Mouse (Mus musculus): Measurements from ENCODE around the gene Mink1. TPM values are rescaled to one million over a fixed set of nuclear protein-coding genes. Genes with fewer than 3 reads are reported as not detected.
"Not testable (repeated sequence)": the region's sequence is repeated elsewhere in the genome, so short reads cannot be mapped to it uniquely, and the experiment has no call there.

The Mink1 gene
- polyA plus RNA-seq, 1 experiment from 2014 or later, result 17.7 TPM

DNA sequence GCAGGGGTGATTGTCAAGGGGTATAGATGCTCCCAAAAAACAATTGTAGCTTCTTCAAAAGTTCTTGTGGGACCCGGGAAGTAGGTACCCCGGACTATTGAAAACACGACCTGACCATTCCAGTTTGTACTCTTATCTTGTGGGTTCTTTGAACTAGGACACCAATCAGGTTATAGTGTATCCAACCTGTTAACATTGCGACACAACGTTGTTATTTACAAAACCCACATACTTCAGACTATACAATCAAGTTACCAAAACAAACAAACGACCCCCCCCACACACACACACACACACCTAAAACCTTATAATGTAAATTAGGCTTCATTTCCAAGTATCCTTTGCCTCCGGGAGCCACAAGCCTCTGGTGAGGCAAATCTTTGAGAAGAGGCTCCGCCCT, 37.9 kb upstream of the Mink1 start:
- H3K9ac ChIP-seq (ENCODE audit: low read length), result peak overlapping the region; percentile 35; the same call in 1 of the 2 replicates
- peaks cover 12% of the 10 kb centered on the region; the same call in 1 of the 2 replicates for H3K4me1 ChIP-seq (replicated peaks; ENCODE audit: control insufficient read depth, insufficient read depth, low read length)
- H3K4me3 ChIP-seq (ENCODE audit: low read depth, low read length), result peak overlapping the region; percentile 77
- ATAC-seq (replicated peaks; ENCODE audit: low FRiP score) (no peak; the same call in 1 of the 2 replicates), DNase-seq (ENCODE audit: low spot score) (no peak)
- no peaks in the 10 kb centered on the region for H3K9me3 ChIP-seq (ENCODE audit: control insufficient read depth, low read length)
- peaks cover 10% of the 10 kb centered on the region; the same call in 1 of the 2 replicates for H3K36me3 ChIP-seq (ENCODE audit: control insufficient read depth, insufficient read depth, low read length)
- 7% methylated on average over 8 of the region's 8 CpGs for WGBS
- peaks cover 2% of the 10 kb centered on the region for H3K27me3 ChIP-seq (ENCODE audit: control insufficient read depth, insufficient read depth, low read length)
- H3K27ac ChIP-seq (ENCODE audit: low read depth, low read length), result no peak overlapping the region
- peak overlapping the region; percentile 37 for H3K4me2 ChIP-seq (ENCODE audit: low read depth, low read length, severe bottlenecking)

DNA sequence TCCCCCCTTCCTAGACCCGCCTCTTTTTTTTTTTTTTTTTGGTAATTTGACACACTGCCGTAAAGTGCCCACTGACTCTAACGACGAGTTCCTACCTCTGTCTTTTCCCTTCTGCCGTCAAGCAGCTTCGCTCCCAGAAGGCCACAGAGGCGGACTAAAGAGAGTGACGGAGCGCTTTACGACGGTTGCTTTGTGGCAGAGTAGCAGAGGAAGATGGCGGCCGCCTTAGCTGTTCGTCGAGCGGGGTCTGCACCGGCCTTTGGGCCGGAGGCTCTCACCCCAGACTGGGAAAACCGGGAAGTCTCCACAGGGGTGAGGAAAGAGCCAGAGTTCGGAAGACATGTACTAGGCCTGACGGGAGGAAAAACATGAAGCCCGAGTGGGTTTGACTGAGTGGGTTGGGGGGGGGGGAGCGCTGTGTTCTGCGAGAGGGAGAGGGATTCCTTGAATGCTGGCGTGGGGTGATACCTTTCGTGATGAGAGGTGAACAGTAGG, 37.5 kb upstream of the Mink1 start, which contains the start of gene Psmb6:
TSS of gene Psmb6 (plus strand) at position 184 of the 495 bp plus-strand sequence.
- WGBS, result under 1% methylated on average over 25 of the region's 26 CpGs
- peak; percentile 92 for ATAC-seq (replicated peaks; ENCODE audit: low FRiP score)
- Histone ChIP-seq H3K4me3 (ENCODE audit: low read depth, low read length) (peak within 1 kb of the TSS; percentile 77), H3K27ac (ENCODE audit: low read depth, low read length) (no peak within 1 kb of the TSS; the same call in 1 of the 2 replicates), H3K27me3 (ENCODE audit: control insufficient read depth, insufficient read depth, low read length) (peaks cover 2% of the 10 kb centered on the region; the same call in 1 of the 2 replicates), H3K9ac (ENCODE audit: low read length) (peak within 1 kb of the TSS; percentile 74), H3K4me2 (ENCODE audit: low read depth, low read length, severe bottlenecking) (peak within 1 kb of the TSS; percentile 80), H3K36me3 (ENCODE audit: control insufficient read depth, insufficient read depth, low read length) (peaks cover 10% of the 10 kb centered on the region; the same call in 1 of the 2 replicates), H3K9me3 (ENCODE audit: control insufficient read depth, low read length) (no peaks in the 10 kb centered on the region), H3K4me1 (replicated peaks; ENCODE audit: control insufficient read depth, insufficient read depth, low read length) (peaks cover 9% of the 10 kb centered on the region; the same call in 1 of the 2 replicates)
- peak; percentile 92 for DNase-seq (ENCODE audit: low spot score)

DNA sequence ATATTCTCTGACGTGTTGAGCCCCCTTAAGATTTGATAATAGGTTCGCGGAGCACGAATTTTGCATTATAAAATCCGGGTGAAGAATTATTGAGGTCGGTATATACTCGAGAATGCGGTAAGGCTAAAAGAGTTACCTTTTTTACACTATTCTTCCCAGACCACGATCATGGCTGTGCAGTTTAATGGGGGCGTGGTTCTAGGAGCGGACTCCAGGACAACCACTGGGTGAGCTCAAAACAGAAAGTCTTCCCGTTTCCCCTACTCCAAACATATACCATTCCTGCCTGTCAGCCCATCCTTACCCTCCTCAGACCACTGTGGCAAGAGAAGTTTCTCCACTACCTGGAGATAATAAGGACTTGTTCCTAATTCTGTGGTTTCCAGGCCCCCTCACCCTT, 37.0 kb upstream of the Mink1 start:
- Histone ChIP-seq H3K4me3 (ENCODE audit: low read depth, low read length) (peak overlapping the region; percentile 77), H3K36me3 (ENCODE audit: control insufficient read depth, insufficient read depth, low read length) (peaks cover 10% of the 10 kb centered on the region; the same call in 1 of the 2 replicates)

DNA sequence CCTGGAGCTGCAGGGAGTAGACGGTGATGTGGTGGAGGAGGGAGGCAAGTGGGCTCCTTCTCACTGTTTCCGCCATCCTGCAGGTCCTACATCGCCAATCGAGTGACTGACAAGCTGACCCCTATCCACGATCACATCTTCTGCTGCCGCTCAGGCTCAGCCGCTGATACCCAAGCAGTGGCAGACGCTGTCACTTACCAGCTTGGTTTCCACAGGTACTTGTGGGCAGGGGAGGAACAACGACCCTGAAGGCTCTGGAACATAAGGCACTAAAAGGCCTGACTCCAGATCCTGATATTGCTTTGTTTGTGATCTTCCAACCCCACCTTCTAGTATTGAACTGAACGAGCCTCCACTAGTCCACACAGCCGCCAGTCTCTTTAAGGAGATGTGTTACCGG, 36.5 kb upstream of the Mink1 start:
- Histone ChIP-seq H3K4me2 (ENCODE audit: low read depth, low read length, severe bottlenecking) (peak overlapping the region; percentile 80), H3K4me3 (ENCODE audit: low read depth, low read length) (peak overlapping the region; percentile 77), H3K27ac (ENCODE audit: low read depth, low read length) (no peak overlapping the region), H3K27me3 (ENCODE audit: control insufficient read depth, insufficient read depth, low read length) (no peaks in the 10 kb centered on the region), H3K4me1 (replicated peaks; ENCODE audit: control insufficient read depth, insufficient read depth, low read length) (peaks cover 7% of the 10 kb centered on the region; the same call in 1 of the 2 replicates), H3K36me3 (ENCODE audit: control insufficient read depth, insufficient read depth, low read length) (peaks cover 10% of the 10 kb centered on the region; the same call in 1 of the 2 replicates), H3K9me3 (ENCODE audit: control insufficient read depth, low read length) (no peaks in the 10 kb centered on the region), H3K9ac (ENCODE audit: low read length) (peak overlapping the region; percentile 74)
- ATAC-seq (replicated peaks; ENCODE audit: low FRiP score) (no peak), DNase-seq (ENCODE audit: low spot score) (no peak)
- 91% methylated on average over 12 of the region's 12 CpGs for WGBS

More for the DNA sequence above, 37.0 kb upstream of the Mink1 start:
- DNase-seq (ENCODE audit: low spot score) (no peak), ATAC-seq (replicated peaks; ENCODE audit: low FRiP score) (peak; percentile 52)
- Histone ChIP-seq H3K4me2 (ENCODE audit: low read depth, low read length, severe bottlenecking) (peak overlapping the region; percentile 80), H3K9me3 (ENCODE audit: control insufficient read depth, low read length) (no peaks in the 10 kb centered on the region), H3K9ac (ENCODE audit: low read length) (peak overlapping the region; percentile 74), H3K27me3 (ENCODE audit: control insufficient read depth, insufficient read depth, low read length) (no peaks in the 10 kb centered on the region), H3K27ac (ENCODE audit: low read depth, low read length) (no peak overlapping the region), H3K4me1 (replicated peaks; ENCODE audit: control insufficient read depth, insufficient read depth, low read length) (peaks cover 7% of the 10 kb centered on the region; the same call in 1 of the 2 replicates)
- 1% methylated on average over 12 of the region's 12 CpGs for WGBS

DNA sequence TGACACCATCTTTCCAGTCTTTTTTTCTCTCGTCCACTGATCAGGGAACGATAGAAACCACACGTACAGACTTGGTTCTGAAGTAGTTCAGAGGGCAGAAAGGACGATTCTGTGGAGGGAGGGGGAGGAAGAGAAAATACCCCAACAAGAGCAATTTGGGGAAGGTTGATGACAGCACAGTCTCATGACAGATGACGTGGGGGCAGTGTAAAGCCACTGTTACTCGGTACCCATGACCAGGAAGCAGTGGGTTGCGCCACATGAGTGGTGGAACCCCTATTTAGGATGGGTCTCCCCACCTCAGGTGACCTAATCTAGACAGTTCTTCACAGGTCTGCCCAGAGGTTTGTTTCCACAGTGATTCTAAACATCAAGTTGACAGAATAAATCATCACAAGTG, 34.1 kb upstream of the Mink1 start:
- 91% methylated on average over 7 of the region's 7 CpGs for WGBS
- Histone ChIP-seq H3K27ac (ENCODE audit: low read depth, low read length) (no peak overlapping the region), H3K9ac (ENCODE audit: low read length) (no peak overlapping the region), H3K9me3 (ENCODE audit: control insufficient read depth, low read length) (no peaks in the 10 kb centered on the region), H3K4me2 (ENCODE audit: low read depth, low read length, severe bottlenecking) (no peak overlapping the region), H3K27me3 (ENCODE audit: control insufficient read depth, insufficient read depth, low read length) (no peaks in the 10 kb centered on the region), H3K4me1 (replicated peaks; ENCODE audit: control insufficient read depth, insufficient read depth, low read length) (peaks cover 7% of the 10 kb centered on the region; the same call in 1 of the 2 replicates), H3K36me3 (ENCODE audit: control insufficient read depth, insufficient read depth, low read length) (peaks cover 10% of the 10 kb centered on the region; the same call in 1 of the 2 replicates), H3K4me3 (ENCODE audit: low read depth, low read length) (no peak overlapping the region)
- no peak for DNase-seq (ENCODE audit: low spot score)
- ATAC-seq (replicated peaks; ENCODE audit: low FRiP score), result no peak

DNA sequence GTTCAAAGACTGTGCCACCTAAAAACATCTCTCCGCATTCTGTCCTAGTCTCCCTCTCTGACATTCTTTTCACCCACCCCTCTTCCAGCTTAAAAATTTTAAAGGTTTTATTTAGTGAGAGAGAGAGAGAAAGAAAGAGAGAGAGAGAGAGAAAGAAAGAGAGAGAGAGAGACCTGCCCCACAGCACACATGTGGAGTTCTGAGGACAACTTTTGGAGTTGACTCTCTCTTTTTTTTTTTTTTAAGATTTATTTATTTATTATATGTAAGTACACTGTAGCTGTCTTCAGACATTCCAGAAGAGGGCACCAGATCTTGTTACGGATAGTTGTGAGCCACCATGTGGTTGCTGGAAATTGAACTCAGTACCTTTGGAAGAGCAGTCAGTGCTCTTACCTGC, 31.6 kb upstream of the Mink1 start:
- not testable (repeated sequence) for H3K4me1 ChIP-seq (replicated peaks; ENCODE audit: control insufficient read depth, insufficient read depth, low read length); H3K27me3 ChIP-seq (ENCODE audit: control insufficient read depth, insufficient read depth, low read length); H3K27ac ChIP-seq (ENCODE audit: low read depth, low read length); DNase-seq (ENCODE audit: low spot score); H3K9me3 ChIP-seq (ENCODE audit: control insufficient read depth, low read length); H3K36me3 ChIP-seq (ENCODE audit: control insufficient read depth, insufficient read depth, low read length); H3K4me3 ChIP-seq (ENCODE audit: low read depth, low read length); H3K4me2 ChIP-seq (ENCODE audit: low read depth, low read length, severe bottlenecking); ATAC-seq (replicated peaks; ENCODE audit: low FRiP score); H3K9ac ChIP-seq (ENCODE audit: low read length)
- 73% methylated on average over 2 of the region's 2 CpGs for WGBS

DNA sequence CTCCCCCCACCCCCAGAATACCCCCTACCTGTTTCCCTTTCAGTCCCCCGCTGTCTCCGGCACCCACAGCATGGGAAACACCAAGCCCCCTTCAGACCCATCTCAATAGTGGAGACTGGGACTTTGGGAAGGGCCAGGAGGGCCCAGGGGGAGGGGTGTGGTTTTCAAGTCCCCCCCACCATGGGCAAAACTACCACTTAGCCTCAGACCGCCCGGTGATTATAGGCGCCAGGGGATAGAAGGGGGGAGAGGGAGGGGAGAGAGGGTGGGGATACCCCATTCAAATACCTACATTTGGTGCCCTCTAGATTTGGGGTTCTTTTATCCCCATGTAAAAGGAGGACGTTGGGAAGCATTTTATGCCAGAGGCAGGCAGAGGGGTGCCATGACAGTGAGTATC, 29.8 kb upstream of the Mink1 start, which contains the start of gene Gm40193:
TSS of gene Gm40193 (minus strand) at position 101 of the 400 bp plus-strand sequence.
- no peak within 1 kb of the TSS for H3K27ac ChIP-seq (ENCODE audit: low read depth, low read length)
- no peaks in the 10 kb centered on the region for H3K9me3 ChIP-seq (ENCODE audit: control insufficient read depth, low read length)
- no peak within 1 kb of the TSS for H3K4me3 ChIP-seq (ENCODE audit: low read depth, low read length)
- no peaks in the 10 kb centered on the region for H3K27me3 ChIP-seq (ENCODE audit: control insufficient read depth, insufficient read depth, low read length)
- no peaks in the 10 kb centered on the region for H3K36me3 ChIP-seq (ENCODE audit: control insufficient read depth, insufficient read depth, low read length)
- H3K9ac ChIP-seq (ENCODE audit: low read length), result no peak within 1 kb of the TSS
- DNase-seq (ENCODE audit: low spot score) (no peak), ATAC-seq (replicated peaks; ENCODE audit: low FRiP score) (no peak)
- no peak within 1 kb of the TSS for H3K4me2 ChIP-seq (ENCODE audit: low read depth, low read length, severe bottlenecking)
- WGBS, result 84% methylated on average over 6 of the region's 6 CpGs
- H3K4me1 ChIP-seq (replicated peaks; ENCODE audit: control insufficient read depth, insufficient read depth, low read length), result no peaks in the 10 kb centered on the region

DNA sequence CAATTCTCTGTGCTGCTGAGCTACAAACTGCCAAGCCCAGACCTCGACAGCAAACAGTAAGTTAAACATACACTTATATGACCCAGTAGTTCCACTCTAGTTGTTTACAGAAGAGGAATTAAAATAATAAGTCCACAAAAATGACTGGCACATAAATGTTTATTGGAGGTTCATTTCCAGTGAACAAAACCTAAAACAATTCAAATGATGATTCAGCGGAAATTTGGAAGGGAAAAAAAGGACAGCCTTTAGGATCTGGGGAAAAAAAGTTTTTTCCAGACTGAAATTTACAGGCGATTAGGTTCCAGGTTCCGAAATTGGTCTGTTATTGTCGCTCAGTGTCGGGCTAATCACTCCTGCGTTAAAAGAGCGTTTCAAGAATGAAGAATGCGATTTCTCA, 23.3 kb upstream of the Mink1 start:
- ATAC-seq (replicated peaks; ENCODE audit: low FRiP score), result no peak
- Histone ChIP-seq H3K9me3 (ENCODE audit: control insufficient read depth, low read length) (no peaks in the 10 kb centered on the region), H3K27ac (ENCODE audit: low read depth, low read length) (no peak overlapping the region), H3K9ac (ENCODE audit: low read length) (peak overlapping the region; percentile 63), H3K4me2 (ENCODE audit: low read depth, low read length, severe bottlenecking) (peak overlapping the region; percentile 91), H3K4me1 (replicated peaks; ENCODE audit: control insufficient read depth, insufficient read depth, low read length) (0 out of 2 replicates have a peak, but pooled peaks cover 2% of the 10 kb centered on the region), H3K27me3 (ENCODE audit: control insufficient read depth, insufficient read depth, low read length) (peaks cover 4% of the 10 kb centered on the region; the same call in 1 of the 2 replicates), H3K4me3 (ENCODE audit: low read depth, low read length) (peak overlapping the region; percentile 49), H3K36me3 (ENCODE audit: control insufficient read depth, insufficient read depth, low read length) (no peaks in the 10 kb centered on the region)
- WGBS, result 17% methylated on average over 9 of the region's 9 CpGs
- DNase-seq (ENCODE audit: low spot score), result no peak
